Mouse (Mus musculus) layer of hippocampus, adult 9-11 months (tissue): ENCODE measurements around the gene B9d2.

Experiments used
- DNase-seq: peaks from one replicate; pipeline ENCODE4 v3.0.0; 2022

Gene B9d2

GRCm38 (mm10) chr7:25675405-25675804, 5.2 kb upstream of the B9d2 start:
- no peak for DNase-seq

- peak; percentile 89 for DNase-seq
Measured at GRCm38 (mm10) chr7:25676085-25676781, 4.3 kb upstream of the B9d2 start.

GRCm38 (mm10) chr7:25677013-25677412, 3.6 kb upstream of the B9d2 start:
- DNase-seq, result no peak

GRCm38 (mm10) chr7:25679971-25680370, 609 bp upstream of the B9d2 start:
- no peak for DNase-seq

GRCm38 (mm10) chr7:25681341-25682231, 1.0 kb downstream of the B9d2 start:
- no peak for DNase-seq

- DNase-seq, result no peak
Measured at GRCm38 (mm10) chr7:25683474-25684180, 3.0 kb downstream of the B9d2 start.

- DNase-seq, result no peak
Measured at GRCm38 (mm10) chr7:25684659-25685058, 4.1 kb downstream of the B9d2 start.

- DNase-seq, result no peak
Measured at GRCm38 (mm10) chr7:25685926-25686470, 5.4 kb downstream of the B9d2 start.

- DNase-seq, result no peak
Measured at GRCm38 (mm10) chr7:25686680-25687531, 6.3 kb downstream of the B9d2 start, which contains the start of gene Tgfb1. Gene Tgfb1, plus strand, starts transcription at chr7:25687002.

- DNase-seq, result no peak
Measured at GRCm38 (mm10) chr7:25687811-25688401, 7.3 kb downstream of the B9d2 start.

- DNase-seq, result peak; percentile 70
Measured at GRCm38 (mm10) chr7:25688810-25689586, 8.4 kb downstream of the B9d2 start.

GRCm38 (mm10) chr7:25689603-25690021, 9.0 kb downstream of the B9d2 start:
- no peak for DNase-seq

- no peak for DNase-seq
Measured at GRCm38 (mm10) chr7:25690051-25690450, 9.5 kb downstream of the B9d2 start.

GRCm38 (mm10) chr7:25694104-25694503, 13.5 kb downstream of the B9d2 start:
- DNase-seq, result no peak

GRCm38 (mm10) chr7:25699851-25700250, 19.3 kb downstream of the B9d2 start:
- no peak for DNase-seq

- DNase-seq, result no peak
Measured at GRCm38 (mm10) chr7:25700732-25701131, 20.2 kb downstream of the B9d2 start.

GRCm38 (mm10) chr7:25702350-25702749, 21.8 kb downstream of the B9d2 start:
- no peak for DNase-seq

GRCm38 (mm10) chr7:25703793-25704494, 23.4 kb downstream of the B9d2 start:
- no peak for DNase-seq

GRCm38 (mm10) chr7:25704716-25705364, 24.3 kb downstream of the B9d2 start:
- no peak for DNase-seq
